Mouse (Mus musculus): Measurements from ENCODE around the gene Hamp2. TPM values are rescaled to one million over a fixed set of nuclear protein-coding genes. Genes with fewer than 3 reads are reported as not detected.

Gene Hamp2
- polyA plus RNA-seq, 1 experiment from 2014 or later = not detected

GRCm38 (mm10) chr7:30917219-30917618 is 7.3 kb downstream of the Hamp2 start:
- 57% methylated on average over 4 of the region's 4 CpGs for WGBS (ENCODE audit: insufficient replicate concordance)
- Histone ChIP-seq H3K36me3 (ENCODE audit: control insufficient read depth, insufficient read depth, low read length) (no peaks in the 10 kb centered on the region), H3K27ac (ENCODE audit: low read depth, low read length) (no peak overlapping the region), H3K27me3 (ENCODE audit: control insufficient read depth, insufficient read depth, low read length) (no peaks in the 10 kb centered on the region; the same call in 1 of the 2 replicates), H3K4me1 (ENCODE audit: control insufficient read depth, insufficient read depth, low read length) (no peaks in the 10 kb centered on the region), H3K4me3 (ENCODE audit: low read depth, low read length) (no peak overlapping the region), H3K9me3 (replicated peaks; ENCODE audit: control insufficient read depth, low read length) (no peaks in the 10 kb centered on the region), H3K4me2 (no peak overlapping the region), H3K9ac (ENCODE audit: low read depth, low read length) (no peak overlapping the region)
- ATAC-seq (replicated peaks; ENCODE audit: insufficient number of reproducible peaks, low FRiP score, low TSS enrichment) = no peak

GRCm38 (mm10) chr7:30916713-30917112 is 7.8 kb downstream of the Hamp2 start:
- 39% methylated on average over 6 of the region's 6 CpGs for WGBS (ENCODE audit: insufficient replicate concordance)
- H3K4me3 ChIP-seq (ENCODE audit: low read depth, low read length) = no peak overlapping the region
- ATAC-seq (replicated peaks; ENCODE audit: insufficient number of reproducible peaks, low FRiP score, low TSS enrichment) = no peak
- no peaks in the 10 kb centered on the region for H3K9me3 ChIP-seq (replicated peaks; ENCODE audit: control insufficient read depth, low read length)
- H3K9ac ChIP-seq (ENCODE audit: low read depth, low read length) = no peak overlapping the region
- no peaks in the 10 kb centered on the region for H3K36me3 ChIP-seq (ENCODE audit: control insufficient read depth, insufficient read depth, low read length)
- no peaks in the 10 kb centered on the region; the same call in 1 of the 2 replicates for H3K27me3 ChIP-seq (ENCODE audit: control insufficient read depth, insufficient read depth, low read length)
- no peak overlapping the region for H3K4me2 ChIP-seq
- H3K4me1 ChIP-seq (ENCODE audit: control insufficient read depth, insufficient read depth, low read length) = no peaks in the 10 kb centered on the region
- H3K27ac ChIP-seq (ENCODE audit: low read depth, low read length) = no peak overlapping the region

- H3K4me2 ChIP-seq = no peak within 1 kb of the TSS
- H3K27ac ChIP-seq (ENCODE audit: low read depth, low read length) = no peak within 1 kb of the TSS
- H3K4me3 ChIP-seq (ENCODE audit: low read depth, low read length) = no peak within 1 kb of the TSS
- no peaks in the 10 kb centered on the region; the same call in 1 of the 2 replicates for H3K27me3 ChIP-seq (ENCODE audit: control insufficient read depth, insufficient read depth, low read length)
- H3K9ac ChIP-seq (ENCODE audit: low read depth, low read length) = no peak within 1 kb of the TSS
- WGBS (ENCODE audit: insufficient replicate concordance) = 64% methylated on average over 8 of the region's 8 CpGs
- ATAC-seq (replicated peaks; ENCODE audit: insufficient number of reproducible peaks, low FRiP score, low TSS enrichment) = no peak
- no peaks in the 10 kb centered on the region for H3K36me3 ChIP-seq (ENCODE audit: control insufficient read depth, insufficient read depth, low read length)
- H3K4me1 ChIP-seq (ENCODE audit: control insufficient read depth, insufficient read depth, low read length) = no peaks in the 10 kb centered on the region
- H3K9me3 ChIP-seq (replicated peaks; ENCODE audit: control insufficient read depth, low read length) = no peaks in the 10 kb centered on the region
These were observed 9.7 kb downstream of the Hamp2 start, which contains the start of gene Mag for GRCm38 (mm10) chr7:30914732-30915131. Gene Mag, minus strand, starts transcription at chr7:30914873.

- no peaks in the 10 kb centered on the region for H3K9me3 ChIP-seq (replicated peaks; ENCODE audit: control insufficient read depth, low read length)
- 67% methylated on average over 6 of the region's 6 CpGs for WGBS (ENCODE audit: insufficient replicate concordance)
- ATAC-seq (replicated peaks; ENCODE audit: insufficient number of reproducible peaks, low FRiP score, low TSS enrichment) = no peak
- no peak overlapping the region for H3K9ac ChIP-seq (ENCODE audit: low read depth, low read length)
- H3K27me3 ChIP-seq (ENCODE audit: control insufficient read depth, insufficient read depth, low read length) = peaks cover 11% of the 10 kb centered on the region; the same call in 1 of the 2 replicates
- H3K36me3 ChIP-seq (ENCODE audit: control insufficient read depth, insufficient read depth, low read length) = no peaks in the 10 kb centered on the region
- H3K4me1 ChIP-seq (ENCODE audit: control insufficient read depth, insufficient read depth, low read length) = 0 out of 2 replicates have a peak, but pooled peaks cover 2% of the 10 kb centered on the region
- no peak overlapping the region for H3K4me3 ChIP-seq (ENCODE audit: low read depth, low read length)
- H3K4me2 ChIP-seq = no peak overlapping the region
- no peak overlapping the region for H3K27ac ChIP-seq (ENCODE audit: low read depth, low read length)
These were observed 14.7 kb downstream of the Hamp2 start for GRCm38 (mm10) chr7:30909773-30910172.

- Histone ChIP-seq H3K27me3 (ENCODE audit: control insufficient read depth, insufficient read depth, low read length) (peaks cover 11% of the 10 kb centered on the region; the same call in 1 of the 2 replicates), H3K9ac (ENCODE audit: low read depth, low read length) (no peak overlapping the region), H3K4me2 (peak overlapping the region; percentile 56), H3K4me1 (ENCODE audit: control insufficient read depth, insufficient read depth, low read length) (0 out of 2 replicates have a peak, but pooled peaks cover 2% of the 10 kb centered on the region), H3K27ac (ENCODE audit: low read depth, low read length) (no peak overlapping the region), H3K36me3 (ENCODE audit: control insufficient read depth, insufficient read depth, low read length) (no peaks in the 10 kb centered on the region), H3K9me3 (replicated peaks; ENCODE audit: control insufficient read depth, low read length) (no peaks in the 10 kb centered on the region), H3K4me3 (ENCODE audit: low read depth, low read length) (peak overlapping the region; percentile 18)
- 27% methylated on average over 17 of the region's 17 CpGs for WGBS (ENCODE audit: insufficient replicate concordance)
- ATAC-seq (replicated peaks; ENCODE audit: insufficient number of reproducible peaks, low FRiP score, low TSS enrichment) = no peak; the same call in 1 of the 2 replicates
These were observed 15.5 kb downstream of the Hamp2 start for GRCm38 (mm10) chr7:30908992-30909431.

- peak overlapping the region; percentile 56 for H3K4me2 ChIP-seq
- ATAC-seq (replicated peaks; ENCODE audit: insufficient number of reproducible peaks, low FRiP score, low TSS enrichment) = peak; percentile 40; the same call in 1 of the 2 replicates
- no peaks in the 10 kb centered on the region for H3K36me3 ChIP-seq (ENCODE audit: control insufficient read depth, insufficient read depth, low read length)
- 3% methylated on average over 23 of the region's 26 CpGs for WGBS (ENCODE audit: insufficient replicate concordance)
- peak overlapping the region; percentile 18 for H3K4me3 ChIP-seq (ENCODE audit: low read depth, low read length)
- H3K27ac ChIP-seq (ENCODE audit: low read depth, low read length) = no peak overlapping the region
- peaks cover 11% of the 10 kb centered on the region; the same call in 1 of the 2 replicates for H3K27me3 ChIP-seq (ENCODE audit: control insufficient read depth, insufficient read depth, low read length)
- H3K4me1 ChIP-seq (ENCODE audit: control insufficient read depth, insufficient read depth, low read length) = 0 out of 2 replicates have a peak, but pooled peaks cover 2% of the 10 kb centered on the region
- H3K9ac ChIP-seq (ENCODE audit: low read depth, low read length) = no peak overlapping the region
- H3K9me3 ChIP-seq (replicated peaks; ENCODE audit: control insufficient read depth, low read length) = no peaks in the 10 kb centered on the region
These were observed 16.0 kb downstream of the Hamp2 start for GRCm38 (mm10) chr7:30908277-30908991.

GRCm38 (mm10) chr7:30904042-30904441 is 20.4 kb downstream of the Hamp2 start:
- H3K9ac ChIP-seq (ENCODE audit: low read depth, low read length) = no peak overlapping the region
- WGBS (ENCODE audit: insufficient replicate concordance) = 46% methylated on average over 4 of the region's 4 CpGs
- H3K4me3 ChIP-seq (ENCODE audit: low read depth, low read length) = no peak overlapping the region
- peaks cover 4% of the 10 kb centered on the region; the same call in 1 of the 2 replicates for H3K4me1 ChIP-seq (ENCODE audit: control insufficient read depth, insufficient read depth, low read length)
- no peaks in the 10 kb centered on the region for H3K36me3 ChIP-seq (ENCODE audit: control insufficient read depth, insufficient read depth, low read length)
- no peak overlapping the region for H3K27ac ChIP-seq (ENCODE audit: low read depth, low read length)
- peaks cover 11% of the 10 kb centered on the region; the same call in 1 of the 2 replicates for H3K27me3 ChIP-seq (ENCODE audit: control insufficient read depth, insufficient read depth, low read length)
- no peaks in the 10 kb centered on the region for H3K9me3 ChIP-seq (replicated peaks; ENCODE audit: control insufficient read depth, low read length)
- ATAC-seq (replicated peaks; ENCODE audit: insufficient number of reproducible peaks, low FRiP score, low TSS enrichment) = no peak
- H3K4me2 ChIP-seq = no peak overlapping the region

- Histone ChIP-seq H3K4me2 (no peak overlapping the region), H3K27me3 (ENCODE audit: control insufficient read depth, insufficient read depth, low read length) (no peaks in the 10 kb centered on the region), H3K9me3 (replicated peaks; ENCODE audit: control insufficient read depth, low read length) (no peaks in the 10 kb centered on the region), H3K4me3 (ENCODE audit: low read depth, low read length) (no peak overlapping the region), H3K4me1 (ENCODE audit: control insufficient read depth, insufficient read depth, low read length) (peaks cover 2% of the 10 kb centered on the region; the same call in 1 of the 2 replicates), H3K36me3 (ENCODE audit: control insufficient read depth, insufficient read depth, low read length) (no peaks in the 10 kb centered on the region), H3K9ac (ENCODE audit: low read depth, low read length) (no peak overlapping the region), H3K27ac (ENCODE audit: low read depth, low read length) (no peak overlapping the region)
- no peak for ATAC-seq (replicated peaks; ENCODE audit: insufficient number of reproducible peaks, low FRiP score, low TSS enrichment)
- WGBS (ENCODE audit: insufficient replicate concordance) = 81% methylated on average over 3 of the region's 3 CpGs
These were observed 29.3 kb downstream of the Hamp2 start for GRCm38 (mm10) chr7:30895217-30895616.
